Mouse (Mus musculus) bone marrow, adult 2 months (tissue): ENCODE measurements around the gene Kcnk16. TPM values are rescaled to one million over a fixed set of nuclear protein-coding genes. Genes with fewer than 3 reads are reported as not detected.

Experiments used
- H3K27ac ChIP-seq: fragments of 200-500 bp; 2 replicates; pipeline ENCODE4 v1.5.1; 2012; ENCODE audit warnings: low read depth, mild to moderate bottlenecking, control low read depth, inconsistent platforms, low read length; ENCODE audit not compliant: control insufficient read depth, poor library complexity, insufficient read depth
- H3K4me1 ChIP-seq: fragments of 200-500 bp; 2 replicates; pipeline ENCODE4 v1.6.1; 2011; ENCODE audit warnings: low read length; ENCODE audit not compliant: control insufficient read depth, insufficient read depth
- H3K4me3 ChIP-seq: fragments of 200-500 bp; replicated peaks from 2 replicates; pipeline ENCODE3; 2011; ENCODE audit warnings: mild to moderate bottlenecking, low read depth, low read length, control low read depth; ENCODE audit not compliant: control insufficient read depth
- CTCF ChIP-seq: fragments of 200-500 bp; IDR thresholded peaks from 2 replicates; pipeline ENCODE4 v1.5.1; 2011; ENCODE audit warnings: low read length, control low read depth; ENCODE audit not compliant: control insufficient read depth, insufficient read depth
- POLR2A ChIP-seq: fragments of 200-500 bp; IDR thresholded peaks from 2 replicates; pipeline ENCODE4 v1.6.1; 2011; ENCODE audit warnings: low read depth, mild to moderate bottlenecking, control low read depth, low read length, borderline replicate concordance; ENCODE audit not compliant: control insufficient read depth
- WGBS: fragments of 180-500 bp; shearing (Covaris S2); methylation state at CpG from one replicate; pipeline ENCODE4 v1.1.7; 2018; 5-methylcytosine and 5-hydroxymethylcytosine counted together
- polyA plus RNA-seq: library from polyadenylated mRNA; stranded (reverse); fragments of >200 nt; gene quantifications from 2 replicates; pipeline ENCODE4 v1.2.4, GENCODE M21; 2011; ENCODE audit warnings: low replicate concordance; ENCODE audit not compliant: missing spikeins, insufficient read depth, insufficient read length

Kcnk16 gene
- polyA plus RNA-seq, 1 experiment, result not detected

- WGBS, result 82% methylated on average over 6 of the region's 6 CpGs
- TF ChIP-seq POLR2A (no peak), CTCF (no peak)
- no peak overlapping the region for H3K27ac ChIP-seq
- no peaks in the 10 kb centered on the region for H3K4me1 ChIP-seq
- H3K4me3 ChIP-seq, result no peak overlapping the region
These were observed 578 bp downstream of the Kcnk16 start for GRCm38 (mm10) chr14:20268421-20268820.

GRCm38 (mm10) chr14:20262346-20262745 is 6.7 kb downstream of the Kcnk16 start:
- H3K27ac ChIP-seq, result no peak overlapping the region
- no peak for TF ChIP-seq CTCF
- no peak for TF ChIP-seq POLR2A
- H3K4me1 ChIP-seq, result no peaks in the 10 kb centered on the region
- 69% methylated on average over 4 of the region's 4 CpGs for WGBS
- no peak overlapping the region for H3K4me3 ChIP-seq

GRCm38 (mm10) chr14:20258185-20259113 is 10.6 kb downstream of the Kcnk16 start:
- H3K27ac ChIP-seq, result no peak overlapping the region
- no peak for TF ChIP-seq POLR2A
- TF ChIP-seq CTCF, result peak; percentile 91
- no peak overlapping the region for H3K4me3 ChIP-seq
- H3K4me1 ChIP-seq, result no peaks in the 10 kb centered on the region
- WGBS, result 53% methylated on average over 8 of the region's 8 CpGs

GRCm38 (mm10) chr14:20250237-20251171 is 18.5 kb downstream of the Kcnk16 start:
- Histone ChIP-seq H3K4me1 (no peaks in the 10 kb centered on the region), H3K4me3 (no peak overlapping the region), H3K27ac (no peak overlapping the region)
- TF ChIP-seq CTCF (no peak), POLR2A (no peak)
- 81% methylated on average over 14 of the region's 14 CpGs for WGBS

GRCm38 (mm10) chr14:20248001-20248400 is 21.0 kb downstream of the Kcnk16 start:
- H3K4me3 ChIP-seq, result no peak overlapping the region
- TF ChIP-seq CTCF (no peak), POLR2A (no peak)
- H3K4me1 ChIP-seq, result no peaks in the 10 kb centered on the region
- 64% methylated on average over 3 of the region's 3 CpGs for WGBS
- no peak overlapping the region for H3K27ac ChIP-seq

GRCm38 (mm10) chr14:20246811-20247266 is 22.2 kb downstream of the Kcnk16 start:
- no peaks in the 10 kb centered on the region for H3K4me1 ChIP-seq
- H3K4me3 ChIP-seq, result no peak overlapping the region
- H3K27ac ChIP-seq, result no peak overlapping the region
- WGBS, result 87% methylated on average over 11 of the region's 11 CpGs
- TF ChIP-seq POLR2A (no peak), CTCF (no peak)

GRCm38 (mm10) chr14:20245861-20246260 is 23.1 kb downstream of the Kcnk16 start:
- Histone ChIP-seq H3K4me1 (no peaks in the 10 kb centered on the region), H3K27ac (no peak overlapping the region), H3K4me3 (no peak overlapping the region)
- TF ChIP-seq CTCF, result no peak
- no peak for TF ChIP-seq POLR2A
- WGBS, result 81% methylated on average over 5 of the region's 5 CpGs

GRCm38 (mm10) chr14:20245318-20245717 is 23.7 kb downstream of the Kcnk16 start:
- H3K4me3 ChIP-seq, result no peak overlapping the region
- no peak overlapping the region for H3K27ac ChIP-seq
- TF ChIP-seq CTCF (no peak), POLR2A (no peak)
- no peaks in the 10 kb centered on the region for H3K4me1 ChIP-seq
- 60% methylated on average over 2 of the region's 2 CpGs for WGBS
